Mouse (Mus musculus) bone marrow macrophage, adult 2 months (primary cell): ENCODE results near the gene Abcf2.

Experiments
- CTCF ChIP-seq: IDR thresholded peaks from 2 replicates; pipeline ENCODE4 v1.5.1; 2012; ENCODE audit warnings: low read depth, mild to moderate bottlenecking, low read length, moderate library complexity
- POLR2A ChIP-seq: IDR thresholded peaks from 2 replicates; pipeline ENCODE4 v1.6.1; 2012; ENCODE audit warnings: mild to moderate bottlenecking, low read depth, low read length, borderline replicate concordance

DNA sequence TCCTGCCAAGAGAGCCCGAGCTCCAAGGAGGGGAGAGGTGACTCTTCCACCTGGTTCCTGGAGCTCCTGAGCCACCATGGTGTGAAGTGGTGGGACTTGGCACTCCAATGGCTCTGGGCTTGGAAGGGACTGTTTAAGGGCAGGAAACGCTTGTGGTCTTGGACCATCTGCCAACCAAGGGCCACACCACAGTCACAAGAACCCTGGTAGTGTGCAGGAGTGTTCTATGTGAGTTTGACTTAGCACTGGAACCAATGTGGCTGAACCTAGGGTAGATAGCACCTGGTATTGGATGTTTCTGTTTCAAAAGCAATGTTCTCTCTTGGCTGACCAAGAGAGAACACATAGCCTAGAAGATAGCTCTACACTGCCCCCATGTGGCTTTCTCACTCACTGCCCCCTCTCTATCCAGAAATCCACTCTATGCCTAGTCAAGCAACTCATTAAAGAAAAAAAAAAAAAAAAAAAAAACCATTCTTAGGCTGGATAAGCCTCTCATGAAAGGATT, 20.0 kb upstream of the Abcf2 start:
- no peak for TF ChIP-seq POLR2A
- no peak for TF ChIP-seq CTCF
